Mouse (Mus musculus): ENCODE data around the gene Cul5.
A peak's percentile ranks its signal among the peaks of the same experiment; 100 is the strongest.

The Cul5 gene

DNA sequence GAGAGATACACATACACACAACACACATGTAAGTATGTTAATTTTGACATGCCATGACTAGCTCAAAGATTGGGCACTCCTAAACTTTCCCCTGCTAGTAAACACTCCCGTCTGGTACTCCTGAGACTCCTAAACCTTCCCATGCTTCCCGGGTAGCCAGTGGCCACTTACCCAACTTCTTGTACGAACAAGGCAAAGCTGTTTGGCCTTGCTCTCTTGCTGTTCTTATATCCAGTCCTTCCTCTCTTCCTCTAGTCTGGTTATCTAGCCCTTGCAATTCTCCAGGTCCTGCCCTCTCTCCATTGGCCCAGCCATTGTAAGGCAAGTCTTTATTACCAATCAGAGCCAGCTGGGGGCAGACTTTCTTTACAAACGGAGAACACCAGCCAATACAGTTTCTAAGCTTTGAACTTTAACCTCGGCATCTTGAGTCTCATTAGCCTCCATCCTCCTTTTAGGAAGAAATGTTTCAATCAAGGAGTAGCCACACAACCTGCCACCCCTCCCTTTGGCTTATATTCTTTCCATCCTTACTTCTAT lies at the start of gene Cul5:
Gene Cul5, minus strand, starts transcription at position 335 of the 540 bp plus-strand sequence.
- peak; percentile 43 to 53 for DNase-seq

DNA sequence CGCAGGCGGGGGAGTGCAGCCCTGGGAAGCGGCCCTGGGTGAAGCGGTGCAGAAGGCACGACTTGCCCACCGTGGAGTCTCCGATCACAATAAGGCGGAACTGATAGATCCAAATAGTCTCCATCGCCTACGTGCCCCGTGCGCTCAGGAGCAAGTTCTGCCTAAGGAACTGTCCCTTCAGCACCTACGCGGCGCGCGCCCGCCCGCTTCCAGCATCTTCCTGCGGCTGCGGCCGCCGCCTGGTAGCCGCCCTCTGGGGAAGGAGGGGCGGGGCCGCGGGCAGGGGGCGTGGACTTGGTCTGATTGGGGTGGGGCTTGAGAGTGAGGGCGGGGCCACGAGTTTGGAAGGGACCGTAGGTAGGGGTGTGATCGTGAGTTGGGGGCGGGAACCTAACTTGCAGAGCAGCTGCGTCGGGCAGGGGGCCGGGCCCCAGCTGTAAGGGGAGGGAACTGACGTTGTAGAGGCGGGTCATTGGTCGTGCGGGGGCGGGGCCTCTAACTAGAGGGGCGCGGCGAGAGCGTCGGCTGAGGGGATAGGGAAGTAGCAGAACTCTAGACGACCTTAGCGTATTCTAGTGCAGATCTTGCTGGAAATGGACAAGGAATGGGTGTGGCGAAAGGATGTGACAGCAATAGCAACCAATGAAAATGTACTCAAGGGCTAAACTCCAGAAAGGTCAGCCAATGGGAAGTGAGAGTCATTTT lies 36.3 kb upstream of the Cul5 start, which contains the start of gene Rab39:
Gene Rab39, minus strand, starts transcription at position 241 of the 705 bp plus-strand sequence.
- peak; percentile 82 to 83 for DNase-seq

DNA sequence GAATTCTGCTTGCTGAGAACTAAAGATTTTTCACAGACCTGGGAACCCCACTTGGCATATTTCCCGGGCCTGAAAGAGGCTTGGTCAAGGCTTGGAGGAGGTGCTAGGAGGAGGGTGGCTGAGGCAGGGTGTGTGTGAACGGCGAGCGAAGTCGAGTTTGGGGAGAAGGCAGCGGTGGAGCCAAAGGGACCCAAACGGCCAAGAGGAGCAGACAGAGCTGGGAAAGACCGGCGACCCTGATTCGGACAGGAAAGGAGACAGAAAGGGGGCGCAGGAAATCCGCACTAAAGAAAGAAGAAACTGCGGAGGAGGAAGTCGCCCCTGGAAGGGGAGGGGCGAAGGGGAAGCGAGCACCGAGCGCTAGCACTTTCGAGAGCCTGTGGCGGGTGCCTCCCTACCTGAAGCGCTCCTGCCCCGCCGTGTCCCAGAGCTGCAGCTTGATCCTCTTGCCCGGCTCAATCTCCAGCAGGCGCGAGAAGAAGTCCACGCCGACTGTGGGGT lies 35.7 kb upstream of the Cul5 start:
- DNase-seq = peak; percentile 49 to 61

DNA sequence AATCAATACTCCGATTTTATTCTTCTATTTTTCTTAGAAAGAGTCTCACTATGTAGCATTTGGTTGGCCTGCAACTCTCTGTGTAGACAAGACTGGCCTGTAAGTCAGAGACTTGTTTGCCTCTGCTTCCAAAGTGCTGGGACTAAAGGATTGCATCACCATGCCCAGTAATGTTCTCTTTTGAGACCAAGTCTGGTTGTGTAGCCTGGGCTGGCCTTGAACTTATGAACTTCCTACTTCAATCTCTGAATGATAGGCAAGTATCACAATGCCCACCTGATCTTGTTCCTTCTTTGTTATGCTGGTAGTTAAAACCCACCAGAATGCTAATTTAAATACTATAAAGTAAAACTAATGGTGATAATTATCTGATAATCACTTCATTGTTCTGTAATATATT lies 33.2 kb upstream of the Cul5 start:
- no peak for DNase-seq

DNA sequence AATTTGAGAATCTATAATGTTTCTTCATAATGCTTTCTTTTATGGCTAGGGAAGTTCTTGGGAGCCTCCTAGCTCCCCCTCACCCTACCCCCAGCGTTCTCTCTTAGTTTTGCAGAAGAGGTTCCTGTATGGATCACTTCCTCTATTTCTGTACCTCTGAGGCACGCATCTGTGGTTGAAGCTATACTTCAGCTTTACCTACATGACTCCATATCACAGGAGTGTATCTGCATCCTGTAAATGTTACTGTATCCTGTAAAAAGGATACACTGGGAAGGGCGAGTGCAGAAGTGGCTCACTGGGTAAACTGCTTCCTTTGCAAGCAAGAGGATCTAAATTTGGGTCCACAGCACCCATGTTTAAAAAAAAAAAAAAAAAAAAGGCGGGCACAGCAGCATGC lies 30.7 kb upstream of the Cul5 start:
- DNase-seq = no peak

DNA sequence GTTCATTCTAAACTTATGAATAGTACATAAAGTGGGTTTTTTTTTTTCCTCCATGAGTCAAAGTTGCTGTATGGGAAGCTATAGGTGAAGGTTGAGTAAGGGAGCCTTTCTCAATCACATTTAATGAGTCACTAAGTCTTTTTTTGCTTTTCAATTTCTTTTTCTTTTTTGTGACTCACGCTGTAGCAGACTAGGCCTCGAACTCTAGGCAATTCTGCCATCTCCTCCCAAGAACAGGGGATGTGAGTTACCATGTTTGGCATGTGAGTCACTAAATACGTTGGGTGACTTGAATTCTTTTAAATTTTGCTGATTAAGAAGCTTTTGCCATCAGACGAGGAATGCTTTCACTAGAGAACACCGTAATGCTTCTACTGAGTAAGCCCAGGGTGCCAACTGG lies 26.0 kb upstream of the Cul5 start:
- no peak for DNase-seq

DNA sequence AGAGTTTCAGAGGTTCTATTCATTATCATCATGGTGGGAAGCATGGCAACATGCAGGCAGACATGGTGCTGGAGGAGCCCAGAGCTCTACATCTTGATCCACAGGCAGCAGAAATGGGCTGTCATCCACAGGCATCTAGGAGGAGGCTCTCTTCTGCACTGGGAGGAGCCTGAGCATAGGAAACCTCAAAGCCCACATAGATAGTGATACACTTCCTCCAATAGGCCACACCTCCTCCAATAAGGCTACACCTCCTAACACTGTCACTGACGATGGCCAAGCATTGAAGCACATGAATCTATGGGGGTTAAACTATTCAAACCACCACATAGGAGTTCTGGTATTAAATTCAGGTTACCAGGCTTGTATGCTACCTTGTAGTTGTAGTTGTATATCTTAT lies 23.9 kb upstream of the Cul5 start:
- no peak for DNase-seq

DNA sequence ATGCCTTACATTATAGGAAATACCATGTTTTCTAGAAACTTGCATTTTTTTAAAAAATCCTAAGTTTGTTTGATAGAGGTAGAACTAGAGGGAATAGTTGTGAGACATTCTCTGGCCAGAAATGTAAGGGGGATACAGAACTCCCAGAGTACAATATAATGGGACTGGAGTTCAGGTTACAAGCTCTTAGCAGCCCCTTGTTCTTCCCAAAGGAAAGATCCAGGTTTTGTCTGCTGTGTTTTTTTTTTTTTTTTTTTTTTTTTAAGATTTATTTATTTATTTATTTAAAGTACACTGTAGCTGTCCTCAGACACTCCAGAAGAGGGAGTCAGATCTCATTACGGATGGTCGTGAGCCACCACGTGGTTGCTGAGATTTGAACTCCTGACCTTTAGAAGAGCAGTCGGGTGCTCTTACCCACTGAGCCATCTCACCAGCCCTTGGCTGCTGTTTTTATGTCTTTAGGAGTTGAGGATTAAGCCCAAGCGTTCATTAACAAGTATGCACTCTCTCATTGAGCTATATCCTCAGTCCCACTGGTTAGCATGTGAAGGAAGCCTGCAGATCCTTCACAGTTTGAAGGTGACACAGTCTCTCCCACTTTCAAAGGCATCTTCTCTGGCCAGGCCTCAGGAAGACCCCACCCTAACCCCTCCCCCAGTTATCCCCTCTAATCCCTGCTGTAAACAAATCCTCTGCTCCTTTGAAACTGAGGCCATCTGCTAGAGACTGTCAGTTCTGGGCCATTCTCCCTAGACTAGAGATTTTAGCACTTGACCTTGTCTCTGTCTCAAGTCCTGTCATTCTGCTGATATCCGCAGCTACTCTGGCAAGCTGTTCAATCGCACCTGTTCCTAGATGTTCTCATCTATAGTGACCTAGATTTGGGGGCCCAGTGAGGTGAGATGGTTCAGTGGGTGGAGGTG lies 22.2 kb upstream of the Cul5 start:
- no peak for DNase-seq

DNA sequence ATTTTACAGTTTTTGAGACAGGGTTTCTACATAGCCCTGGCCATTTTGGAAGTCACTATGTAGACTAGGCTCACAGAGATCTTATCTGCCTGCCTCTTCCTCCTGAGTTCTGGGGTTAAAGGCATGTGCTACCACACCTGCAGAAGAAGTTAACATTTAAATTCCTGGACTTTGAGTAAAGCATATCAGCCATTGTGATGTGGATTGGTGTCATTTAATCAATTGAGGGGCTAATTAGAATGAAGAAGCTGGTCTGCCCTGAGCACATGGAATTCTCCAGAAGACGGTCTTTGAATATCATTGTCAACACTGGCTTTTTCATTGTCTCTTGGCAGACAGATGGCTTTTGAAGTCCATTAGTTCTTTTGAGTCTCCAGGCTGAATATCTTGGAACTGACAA lies 11.0 kb upstream of the Cul5 start:
- no peak for DNase-seq

DNA sequence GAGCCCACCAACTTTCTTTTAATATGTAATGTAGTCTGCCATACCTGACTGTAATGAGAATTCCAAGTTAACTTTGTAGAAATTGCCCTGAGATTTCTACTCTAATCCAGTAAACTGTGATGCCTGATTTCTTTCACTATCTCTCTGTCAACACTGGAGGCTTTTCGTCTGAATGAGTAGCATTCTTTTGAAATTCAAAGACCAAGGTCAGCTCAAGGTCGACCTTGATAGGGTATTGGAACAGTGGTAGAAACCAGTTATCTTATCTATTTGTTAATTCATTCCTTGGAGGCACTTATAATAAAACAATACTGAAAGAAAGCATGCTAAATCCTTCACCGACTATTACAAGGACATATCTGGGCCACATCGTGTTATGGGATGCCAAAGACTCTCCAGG lies 7.1 kb upstream of the Cul5 start:
- DNase-seq = no peak

DNA sequence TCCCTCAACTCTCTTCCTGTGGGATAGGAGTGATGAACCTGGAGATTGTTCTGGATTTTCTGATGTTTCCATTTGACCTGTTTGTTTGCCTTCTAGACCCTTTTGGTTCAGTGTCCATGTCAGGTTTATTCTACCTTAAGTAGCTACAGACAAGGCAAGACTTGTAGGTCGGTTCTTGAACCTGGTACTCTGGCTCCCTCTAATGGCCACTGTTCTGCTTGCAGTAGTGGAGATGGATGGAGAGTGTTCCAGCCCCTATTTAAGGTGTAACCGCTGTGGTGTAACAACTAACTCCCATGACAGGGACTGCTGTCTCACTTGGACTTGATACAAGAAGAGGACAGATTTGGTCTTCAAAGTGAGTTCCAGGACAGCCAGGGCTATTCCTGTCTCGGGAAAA lies 3.8 kb upstream of the Cul5 start:
- peak; percentile 74 to 75 for DNase-seq

DNA sequence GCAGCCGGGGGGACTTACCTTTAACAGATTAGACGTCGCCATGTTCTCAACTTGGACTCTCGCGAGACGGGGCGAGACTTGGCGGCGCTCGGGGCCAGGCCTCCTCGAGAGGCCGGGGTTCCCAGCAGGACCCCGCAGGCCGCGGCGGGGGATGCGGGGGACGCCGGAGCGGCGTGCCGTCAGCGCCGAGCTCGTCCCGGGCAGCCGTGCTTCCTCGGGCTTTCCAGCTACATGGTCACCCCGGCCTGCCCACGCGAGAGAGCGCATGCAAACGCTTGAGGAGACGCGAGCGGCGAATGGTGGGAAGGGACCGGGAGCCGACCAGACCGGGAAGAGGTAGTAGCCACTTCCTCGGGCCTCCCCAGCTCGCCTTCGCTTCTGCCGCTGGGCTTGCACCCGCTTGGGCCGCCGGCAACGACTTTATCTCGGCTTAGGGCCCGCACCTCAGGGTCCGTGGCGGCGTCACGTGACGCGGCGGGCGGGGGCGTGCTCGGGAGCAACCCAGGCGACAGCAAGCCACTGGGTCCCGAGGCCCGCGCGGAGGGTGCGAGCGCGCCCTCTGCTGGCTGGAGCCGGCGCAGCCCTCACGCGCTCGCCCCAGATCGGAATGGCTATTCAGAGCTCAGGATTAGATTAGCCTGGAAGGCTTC lies 2.7 kb downstream of the Cul5 start:
- DNase-seq = peak; percentile 94 to 95

DNA sequence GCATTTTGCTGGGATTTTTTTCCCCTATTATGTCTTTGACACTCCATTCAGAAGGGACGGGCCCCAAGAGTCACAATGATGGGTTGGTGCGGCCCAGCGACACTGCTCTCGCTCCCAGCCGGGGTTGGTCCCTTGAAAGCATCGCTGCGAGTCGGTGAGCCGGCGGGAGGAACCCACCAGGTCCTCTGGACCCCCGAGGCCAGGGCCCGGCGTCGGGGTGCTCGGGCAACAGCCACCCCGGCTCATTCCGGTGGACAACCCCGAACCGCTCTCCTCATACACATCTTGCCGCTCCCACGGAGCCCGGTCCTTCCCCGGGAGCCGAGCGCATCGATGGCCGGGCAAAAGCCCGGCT lies 3.2 kb downstream of the Cul5 start:
- no peak for DNase-seq

DNA sequence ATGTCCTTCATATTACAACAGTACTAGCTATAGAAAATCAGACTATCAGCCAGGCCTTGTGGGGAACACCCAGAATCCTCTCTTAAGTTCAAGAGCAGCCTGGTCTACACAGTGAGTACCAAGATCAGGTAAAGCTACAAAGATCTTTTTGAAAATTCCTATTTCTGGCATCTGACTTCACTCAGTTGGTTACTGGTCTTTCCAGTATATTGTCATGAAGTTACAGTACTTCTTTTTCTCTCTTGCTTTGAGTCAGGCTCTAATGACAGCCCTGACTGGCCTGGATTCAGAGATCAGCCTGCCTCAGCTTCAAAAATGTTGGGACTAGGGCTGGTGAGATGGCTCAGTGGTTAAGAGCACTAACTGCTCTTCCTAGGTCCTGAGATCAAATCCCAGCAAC lies 4.4 kb downstream of the Cul5 start:
- no peak for DNase-seq

DNA sequence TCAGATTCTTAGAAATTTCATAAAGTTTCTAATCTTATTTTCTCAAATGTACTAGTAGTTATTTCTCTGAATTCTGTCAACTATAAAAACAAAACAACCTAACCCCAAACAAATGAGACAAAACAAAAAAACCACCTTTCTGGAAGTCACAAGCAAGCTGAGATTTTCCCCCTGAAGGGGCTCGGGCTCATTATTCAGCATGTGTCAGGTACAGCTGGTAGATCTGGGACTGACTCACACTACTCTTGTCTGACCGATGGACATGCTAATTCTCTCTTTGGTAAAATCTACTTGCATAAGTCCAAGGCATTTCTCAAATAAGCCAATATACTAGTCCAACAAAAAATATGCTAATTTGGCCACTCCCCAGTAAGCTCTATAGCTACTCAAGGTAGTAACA lies 5.0 kb downstream of the Cul5 start:
- DNase-seq = no peak

DNA sequence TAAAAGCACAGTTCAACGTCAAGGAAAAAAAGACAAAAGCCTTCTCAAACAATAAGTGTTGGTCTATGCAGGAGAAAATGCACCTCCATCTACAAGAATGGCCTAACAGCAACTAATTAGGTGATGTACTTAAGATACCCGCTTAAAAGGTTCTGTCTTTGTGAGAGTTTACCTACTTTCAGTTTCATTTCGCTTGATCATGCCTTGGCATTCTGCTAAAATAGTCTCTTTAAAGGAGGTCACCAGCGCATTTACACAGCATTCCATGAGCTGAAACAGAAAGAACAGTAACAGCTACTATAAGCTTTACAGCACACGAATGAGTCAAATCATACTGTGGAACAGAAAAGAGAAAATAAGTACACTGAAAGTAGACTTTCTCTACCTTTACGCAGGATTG lies 35.0 kb downstream of the Cul5 start:
- DNase-seq = no peak

DNA sequence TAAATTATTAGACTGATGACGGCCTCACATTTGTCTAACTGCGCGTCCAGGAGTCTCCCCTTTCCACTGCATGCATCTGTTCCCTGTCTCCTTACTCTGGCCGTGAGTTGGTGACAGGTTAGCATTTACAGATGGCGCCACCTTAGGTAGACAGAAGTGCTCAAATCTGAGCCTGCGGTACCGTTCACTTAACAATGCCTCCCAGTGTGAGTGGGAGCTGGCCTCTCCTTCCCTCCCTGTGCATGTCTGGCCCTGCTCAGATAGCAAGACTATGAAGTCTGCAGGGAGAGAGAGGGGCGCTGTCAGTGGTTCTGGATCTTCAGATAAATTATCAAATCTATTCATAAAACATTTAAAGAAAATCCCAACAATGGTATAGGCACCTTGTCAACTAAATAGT lies 54.6 kb downstream of the Cul5 start:
- DNase-seq = no peak

DNA sequence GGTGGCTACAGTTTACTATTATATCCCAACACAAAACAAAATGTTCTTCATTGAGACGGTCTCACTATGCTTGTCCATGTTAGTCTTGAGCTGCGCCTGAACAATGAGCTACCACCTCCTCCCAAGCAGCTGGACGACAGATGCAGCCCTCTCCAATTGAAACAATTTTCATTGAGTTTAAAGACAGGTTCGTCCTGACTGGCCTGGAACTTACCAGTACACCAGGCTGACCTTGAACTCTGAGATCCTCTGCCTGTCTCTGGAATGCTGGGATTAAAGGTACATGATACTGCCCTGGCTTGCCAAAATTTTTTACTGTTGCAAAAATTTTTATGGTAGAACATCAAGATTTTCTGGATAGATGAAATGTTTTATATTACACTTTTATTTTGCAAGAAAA lies 55.5 kb downstream of the Cul5 start:
- no peak for DNase-seq

DNA sequence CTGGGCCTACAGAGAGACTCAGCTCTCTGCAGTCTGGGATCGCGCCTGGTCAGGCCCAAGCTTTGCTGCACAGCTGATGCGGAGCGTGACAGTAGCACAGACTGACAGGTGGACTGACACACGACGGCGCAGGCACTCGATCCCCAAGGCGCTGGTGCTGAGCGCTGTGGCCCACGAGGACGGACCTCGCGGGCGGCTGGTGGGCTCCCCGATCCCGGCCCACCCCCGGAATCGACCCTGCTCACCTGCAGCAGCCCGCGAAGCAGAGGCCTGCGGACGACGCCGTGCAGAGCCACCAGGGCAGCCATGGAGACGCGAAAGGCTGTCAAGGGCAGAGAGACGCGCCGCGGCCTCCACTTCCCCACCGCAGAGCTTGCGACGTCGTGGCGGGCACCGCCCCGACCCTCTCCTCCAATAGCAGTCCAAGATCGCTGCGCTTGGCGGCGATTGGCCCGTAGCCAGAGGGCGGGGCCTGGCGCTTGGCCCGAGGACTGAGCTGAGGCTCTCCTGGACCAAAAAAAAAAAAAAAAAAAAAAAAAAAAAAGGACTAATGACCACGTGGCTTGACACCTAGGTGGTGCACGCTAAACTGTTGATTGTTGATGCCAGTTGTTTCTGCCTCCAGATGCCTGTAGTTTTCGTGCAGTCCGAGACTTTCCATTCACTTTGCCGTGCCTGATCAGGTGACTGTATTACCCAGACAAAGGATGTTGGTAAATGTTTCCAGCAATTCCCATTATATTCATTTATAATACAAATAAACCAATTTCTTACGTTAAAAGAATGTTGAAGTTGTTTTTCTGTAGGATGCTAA lies 59.6 kb downstream of the Cul5 start, which contains the start of gene Acat1:
Gene Acat1, minus strand, starts transcription at position 415 of the 814 bp plus-strand sequence.
- DNase-seq = peak; percentile 86 to 91

DNA sequence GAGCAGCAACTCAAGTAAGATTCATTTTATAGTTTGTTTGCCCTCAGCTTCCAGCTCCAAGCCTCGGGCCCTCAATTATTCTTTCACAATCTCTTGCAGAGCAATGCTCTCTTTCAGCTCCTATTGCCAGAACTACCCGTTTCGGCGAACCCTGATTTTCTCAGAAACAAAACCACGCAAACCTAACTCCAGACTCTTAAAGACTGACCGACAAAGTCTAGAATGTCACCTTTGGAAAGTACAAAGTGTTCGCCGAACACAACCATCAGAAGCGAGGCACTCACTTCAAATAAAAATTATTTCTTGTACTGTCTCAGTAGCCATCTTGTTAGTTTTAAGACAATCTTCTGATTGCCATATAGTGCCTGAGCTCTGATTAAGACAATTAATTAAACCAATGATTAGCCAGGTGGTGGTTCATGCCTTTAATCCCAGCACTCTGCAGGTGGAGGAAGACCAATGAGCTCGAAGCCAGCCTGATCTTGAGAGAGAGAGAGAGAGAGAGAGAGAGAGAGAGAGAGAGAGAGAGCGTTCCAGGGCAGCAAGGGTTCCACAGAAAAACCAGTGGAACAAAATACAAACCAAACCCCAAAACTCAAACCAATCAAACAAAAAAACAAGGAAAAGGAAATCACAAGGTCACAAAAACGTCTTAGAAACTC lies 60.4 kb downstream of the Cul5 start:
- no peak for DNase-seq

DNA sequence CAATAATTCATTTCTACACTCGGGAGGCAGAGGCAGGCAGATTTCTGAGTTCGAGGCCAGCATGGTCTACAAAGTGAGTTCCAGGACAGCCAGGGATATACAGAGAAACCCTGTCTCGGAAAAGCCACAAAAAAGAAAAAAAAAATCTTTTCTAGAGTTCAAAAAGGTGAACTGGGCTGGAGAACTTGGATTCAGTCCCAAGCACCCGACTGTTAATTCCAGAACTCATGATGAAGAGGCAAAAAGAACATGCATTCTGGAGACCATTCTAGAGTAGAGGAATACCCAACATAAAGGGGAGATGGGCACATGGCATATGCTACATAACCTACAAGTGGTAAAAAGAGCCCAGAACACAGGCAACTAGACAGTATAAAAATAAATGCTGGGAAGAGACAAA lies 62.0 kb downstream of the Cul5 start:
- no peak for DNase-seq

DNA sequence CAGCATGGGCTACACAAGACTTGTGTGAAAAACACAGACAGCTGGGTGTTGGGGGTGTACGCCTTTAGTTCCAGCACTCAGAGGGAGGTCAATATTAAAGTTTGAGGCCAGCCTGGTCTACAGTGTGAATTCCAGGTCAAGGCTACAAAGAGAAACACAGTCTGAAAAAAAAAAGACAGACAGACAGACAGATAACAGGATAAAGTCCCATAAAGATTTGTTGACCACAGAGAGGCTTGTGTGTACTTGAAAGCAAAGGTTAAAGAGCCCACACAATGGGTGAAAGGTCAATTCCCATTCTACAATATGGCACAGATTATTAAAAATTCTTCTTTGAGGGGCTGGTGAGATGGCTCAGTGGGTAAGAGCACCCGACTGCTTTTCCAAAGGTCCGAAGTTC lies 62.6 kb downstream of the Cul5 start:
- DNase-seq = no peak

Measured in thymus, postnatal 36 days (tissue).